Mouse (Mus musculus) brain, embryonic 14.5 days (tissue): ENCODE measurements around the gene Fam177a. TPM values are rescaled to one million over a fixed set of nuclear protein-coding genes. Genes with fewer than 3 reads are reported as not detected.
A peak's percentile ranks its signal among the peaks of the same experiment; 100 is the strongest.
"Not testable (repeated sequence)": the region's sequence is repeated elsewhere in the genome, so short reads cannot be mapped to it uniquely, and the experiment has no call there.

Experiments used
- DNase-seq: peaks from one replicate; pipeline ENCODE4 v3.0.0-alpha.2; 2011; ENCODE audit warnings: low read depth
- CTCF ChIP-seq: fragments of 200-500 bp; IDR thresholded peaks from 2 replicates; pipeline ENCODE4 v1.5.1; 2012; ENCODE audit warnings: inconsistent platforms, mild to moderate bottlenecking, moderate library complexity, borderline replicate concordance; ENCODE audit not compliant: insufficient read depth, insufficient read length; ENCODE audit errors: extremely low read depth
- POLR2A ChIP-seq: fragments of 200-500 bp; IDR thresholded peaks from 2 replicates; pipeline ENCODE4 v1.6.1; 2012; ENCODE audit warnings: mild to moderate bottlenecking, inconsistent platforms, borderline replicate concordance; ENCODE audit not compliant: poor library complexity, insufficient read depth, insufficient read length, severe bottlenecking; ENCODE audit errors: extremely low read depth
- polyA plus RNA-seq: library from polyadenylated mRNA; depleted of rRNA; stranded (reverse); fragments of >200 nt; gene quantifications from 2 replicates; pipeline ENCODE4 v1.2.3, GENCODE M21; 2012; rRNA removed

The Fam177a gene
- 14.7 and 23.4 TPM in 2 replicates for polyA plus RNA-seq

DNA sequence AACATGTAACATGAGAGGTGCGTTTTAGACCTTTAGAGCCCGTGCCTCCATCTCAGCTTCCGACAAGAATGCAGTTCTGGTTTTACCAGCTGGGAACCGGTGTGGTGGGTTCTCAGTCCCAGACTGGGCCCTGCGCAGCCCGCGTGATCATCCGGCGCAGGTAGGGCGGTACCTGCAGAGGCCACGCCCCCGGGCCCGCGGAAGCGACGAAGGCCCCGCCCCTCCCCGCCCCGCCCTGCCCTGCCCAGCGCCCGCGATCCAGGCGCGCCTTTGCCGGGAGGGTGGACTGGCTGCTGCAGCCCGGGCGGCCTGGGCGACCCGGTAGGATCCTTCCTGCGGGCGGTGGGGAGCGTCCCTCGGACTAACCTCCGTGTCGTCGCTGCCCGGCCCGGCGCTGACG lies at the start of gene Fam177a:
Gene Fam177a (plus strand): TSS at position 228 of the 400 bp plus-strand sequence.
- DNase-seq: not testable (repeated sequence)

DNA sequence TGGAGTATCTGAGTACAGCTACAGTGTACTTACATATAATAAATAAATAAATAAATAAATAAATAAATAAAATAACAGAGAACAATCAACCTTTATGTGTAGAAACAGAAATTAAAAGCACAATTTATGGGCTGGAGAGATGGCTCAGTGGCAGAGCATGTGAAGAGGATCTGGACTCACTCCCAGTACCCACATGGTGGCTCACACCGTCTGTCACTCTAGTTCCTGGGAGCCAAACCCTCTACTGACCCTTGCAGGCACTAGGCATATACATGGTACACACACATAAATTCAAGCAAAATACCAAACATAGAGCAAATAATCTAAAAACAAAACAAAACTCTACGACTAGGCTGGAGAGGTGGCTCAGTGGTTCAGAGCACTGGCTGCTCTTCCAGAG lies 49.0 kb upstream of the Fam177a start:
- TF ChIP-seq CTCF (no peak), POLR2A (no peak)
- DNase-seq: no peak

DNA sequence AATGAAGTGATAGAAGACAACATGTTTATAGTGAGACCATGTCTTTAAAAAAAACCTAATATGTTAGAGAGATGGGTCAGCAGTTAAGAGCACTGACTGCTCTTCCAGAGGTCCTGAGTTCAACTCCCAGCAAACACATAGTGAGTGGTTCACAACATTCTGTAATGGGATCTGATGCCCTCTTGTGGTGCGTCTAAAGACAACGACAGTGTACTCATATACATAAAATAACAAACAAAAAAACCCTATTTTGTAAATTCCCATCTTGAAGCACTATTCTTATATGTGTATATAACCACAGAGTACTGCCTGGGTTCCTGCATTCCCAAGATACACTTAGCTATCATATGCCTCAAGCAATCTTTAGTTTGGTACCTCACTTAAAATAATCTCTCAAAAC lies 45.6 kb upstream of the Fam177a start:
- DNase-seq: peak; percentile 11

GRCm38 (mm10) chr12:55079726-55080600 lies 44.3 kb upstream of the Fam177a start, which contains the start of the genes 2700097O09Rik and Srp54a:
Gene 2700097O09Rik, minus strand, starts transcription at chr12:55080110.
Gene Srp54a, plus strand, starts transcription at chr12:55080262.
- TF ChIP-seq POLR2A: 0 out of 2 replicates have a peak, but pooled peaks have one; percentile 6
- DNase-seq: peak; percentile 98

DNA sequence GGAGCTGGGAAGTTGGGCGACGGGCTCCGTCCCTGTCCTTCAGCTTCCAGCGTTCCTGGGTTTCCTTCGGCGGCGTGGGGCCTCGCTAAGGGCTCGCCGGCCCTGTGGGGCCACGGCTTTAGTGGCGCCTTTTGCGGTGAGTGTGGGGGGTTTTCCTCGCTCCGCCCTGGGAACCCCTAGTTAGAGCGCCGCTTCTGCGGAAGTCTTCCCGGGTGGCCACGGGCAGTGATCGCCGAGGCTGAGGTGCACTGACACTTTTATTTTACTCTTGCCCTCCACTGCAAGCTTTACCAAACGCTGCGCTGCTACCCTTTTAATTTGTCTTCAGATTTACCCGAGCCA lies 43.7 kb upstream of the Fam177a start:
- not testable (repeated sequence) for DNase-seq

DNA sequence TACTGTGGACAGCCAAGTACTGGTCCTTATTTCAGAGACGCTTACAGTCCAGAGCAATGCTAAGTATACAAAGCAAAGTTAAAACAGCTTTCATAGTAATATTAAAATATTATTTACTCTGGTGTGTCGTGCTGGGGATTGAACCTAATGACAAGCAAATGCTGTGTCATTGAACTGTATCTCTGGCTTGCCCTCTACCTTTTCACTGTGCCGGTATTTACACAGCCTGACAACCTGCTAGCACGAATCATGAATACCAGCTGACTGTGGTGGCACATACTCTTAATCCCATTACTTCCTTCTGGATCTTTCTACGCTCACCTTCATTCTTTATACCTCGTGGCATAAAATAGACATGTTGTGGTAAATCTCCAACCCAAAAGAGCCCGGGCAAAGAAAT lies 32.1 kb upstream of the Fam177a start:
- DNase-seq: not testable (repeated sequence)

DNA sequence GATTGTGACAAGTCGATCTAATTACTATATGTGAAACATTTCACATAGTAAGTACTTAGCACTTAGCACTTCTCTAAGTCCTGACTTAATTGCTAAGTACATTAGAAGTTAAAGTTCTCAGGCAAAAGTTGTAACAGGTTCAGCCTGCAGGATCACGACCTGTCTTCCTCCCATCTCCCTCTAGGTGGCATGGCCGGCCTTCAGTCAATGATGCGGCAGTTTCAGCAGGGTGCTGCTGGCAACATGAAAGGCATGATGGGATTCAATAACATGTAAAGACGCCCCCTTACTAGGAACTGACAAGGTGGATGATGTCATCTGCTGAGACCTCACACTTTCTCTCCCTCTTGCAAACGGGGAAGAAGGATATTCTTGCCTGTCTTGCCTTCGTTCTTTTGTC lies 11.7 kb upstream of the Fam177a start:
- not testable (repeated sequence) for DNase-seq

DNA sequence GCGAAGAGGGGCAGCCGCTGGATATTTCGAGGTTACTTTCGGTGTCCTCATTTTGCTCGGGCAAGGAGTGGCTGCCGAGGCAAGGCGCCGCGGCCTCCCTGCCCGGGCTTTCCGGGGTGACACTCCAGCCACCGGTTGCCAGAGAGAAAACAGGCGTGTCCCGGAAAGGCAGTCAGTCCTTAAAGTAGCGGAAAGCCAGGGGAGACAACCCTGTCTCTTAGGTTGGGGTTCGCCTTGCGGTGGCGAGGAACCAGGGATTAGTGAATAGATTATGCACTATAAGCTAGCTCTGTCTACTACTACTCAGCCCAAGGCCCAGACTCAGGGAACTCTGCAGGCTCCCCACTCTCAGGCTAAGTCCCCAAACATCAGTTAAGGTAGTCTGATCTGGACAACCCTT lies 462 bp downstream of the Fam177a start:
- not testable (repeated sequence) for DNase-seq

- DNase-seq: not testable (repeated sequence)
Observed at GRCm38 (mm10) chr12:55135540-55135939, 11.3 kb downstream of the Fam177a start.

DNA sequence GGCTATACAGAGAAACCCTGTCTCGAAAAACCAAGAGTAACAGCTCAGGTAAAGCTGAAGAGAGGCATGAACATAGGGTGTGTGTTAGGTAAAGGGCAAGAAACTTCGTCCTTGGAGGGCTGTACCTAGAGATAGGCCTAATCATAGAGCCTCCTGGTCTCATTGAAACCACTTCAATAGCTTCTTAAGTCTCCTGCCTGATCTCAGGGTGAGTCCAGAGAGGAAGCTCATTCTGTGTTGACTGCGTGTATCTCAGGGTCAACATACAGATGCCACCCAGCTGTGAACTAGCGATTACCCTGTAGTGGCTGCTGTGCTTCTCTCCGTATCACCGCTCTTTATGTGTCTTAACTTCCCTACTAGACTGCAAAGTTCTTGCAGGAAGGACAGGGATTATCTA lies 13.6 kb downstream of the Fam177a start:
- DNase-seq: not testable (repeated sequence)

- not testable (repeated sequence) for DNase-seq
Observed at GRCm38 (mm10) chr12:55154559-55155448, 30.5 kb downstream of the Fam177a start, which contains the start of gene Srp54b. Gene Srp54b, plus strand, starts transcription at chr12:55155104.

- DNase-seq: not testable (repeated sequence)
Observed at GRCm38 (mm10) chr12:55155449-55155783, 31.1 kb downstream of the Fam177a start.

DNA sequence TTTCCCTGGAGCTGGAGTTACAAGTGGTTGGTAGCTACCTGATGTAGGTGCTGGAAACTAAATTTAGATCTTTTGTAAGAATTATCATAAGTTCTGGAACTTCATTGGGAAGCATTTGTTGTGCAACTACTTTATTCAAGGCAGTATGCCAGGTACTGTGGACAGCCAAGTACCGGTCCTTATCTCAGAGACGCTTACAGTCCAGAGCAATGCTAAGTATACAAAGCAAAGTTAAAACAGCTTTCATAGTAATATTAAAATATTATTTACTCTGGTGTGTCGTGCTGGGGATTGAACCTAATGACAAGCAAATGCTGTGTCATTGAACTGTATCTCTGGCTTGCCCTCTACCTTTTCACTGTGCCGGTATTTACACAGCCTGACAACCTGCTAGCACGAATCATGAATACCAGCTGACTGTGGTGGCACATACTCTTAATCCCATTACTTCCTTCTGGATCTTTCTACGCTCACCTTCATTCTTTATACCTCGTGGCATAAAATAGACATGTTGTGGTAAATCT lies 42.8 kb downstream of the Fam177a start:
- not testable (repeated sequence) for DNase-seq

DNA sequence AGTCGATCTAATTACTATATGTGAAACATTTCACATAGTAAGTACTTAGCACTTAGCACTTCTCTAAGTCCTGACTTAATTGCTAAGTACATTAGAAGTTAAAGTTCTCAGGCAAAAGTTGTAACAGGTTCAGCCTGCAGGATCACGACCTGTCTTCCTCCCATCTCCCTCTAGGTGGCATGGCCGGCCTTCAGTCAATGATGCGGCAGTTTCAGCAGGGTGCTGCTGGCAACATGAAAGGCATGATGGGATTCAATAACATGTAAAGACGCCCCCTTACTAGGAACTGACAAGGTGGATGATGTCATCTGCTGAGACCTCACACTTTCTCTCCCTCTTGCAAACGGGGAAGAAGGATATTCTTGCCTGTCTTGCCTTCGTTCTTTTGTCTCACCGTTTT lies 63.4 kb downstream of the Fam177a start:
- not testable (repeated sequence) for DNase-seq

DNA sequence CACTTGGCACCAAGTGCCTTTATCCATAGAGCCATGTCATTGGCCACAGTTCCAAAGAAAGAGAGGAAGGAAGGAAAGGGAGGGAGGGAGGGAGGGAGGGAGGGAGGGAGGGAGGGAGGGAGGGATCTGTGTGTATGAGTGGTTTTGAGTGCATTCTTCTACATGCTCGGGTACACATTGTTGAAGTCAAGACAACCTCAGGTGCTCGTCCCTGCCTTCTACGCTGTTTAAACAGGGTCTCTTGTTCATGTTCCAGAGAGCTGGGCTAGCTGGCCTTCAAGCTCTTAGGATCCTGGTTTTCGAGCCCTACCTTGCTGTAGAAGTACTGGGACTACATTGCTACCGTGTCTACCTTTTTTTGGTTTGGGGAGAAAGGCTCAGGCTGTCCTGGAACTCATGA lies 64.9 kb downstream of the Fam177a start:
- DNase-seq: not testable (repeated sequence)

Other genes starting within 250 kb of the Fam177a start
- not detected in 2 replicates for gene Gm20403, start 137.9 kb upstream of the Fam177a start, polyA plus RNA-seq
- gene Baz1a, start 110.1 kb upstream of the Fam177a start, polyA plus RNA-seq: 7.0 and 9.1 TPM in 2 replicates
- 25.7 and 29.6 TPM in 2 replicates for gene 2700097O09Rik, start 44.4 kb upstream of the Fam177a start, polyA plus RNA-seq
- 20.1 and 50.7 TPM in 2 replicates for gene Srp54a, start 44.2 kb upstream of the Fam177a start, polyA plus RNA-seq
- 39.5 and 43.3 TPM in 2 replicates for gene Srp54b, start 30.6 kb downstream of the Fam177a start, polyA plus RNA-seq
- not detected in 2 replicates for gene 1700047I17Rik2, start 75.1 kb downstream of the Fam177a start, polyA plus RNA-seq
- gene Srp54c, start 105.7 kb downstream of the Fam177a start, polyA plus RNA-seq: 39.5 and 49.0 TPM in 2 replicates
- gene 1110008L16Rik, start 175.1 kb downstream of the Fam177a start, polyA plus RNA-seq: 9.2 and 10.0 TPM in 2 replicates
- 19.1 and 20.4 TPM in 2 replicates for gene Ppp2r3c, start 178.5 kb downstream of the Fam177a start, polyA plus RNA-seq